Mouse (Mus musculus) kidney, postnatal 0 days (tissue): ENCODE results near the gene Pik3c2g. TPM values are rescaled to one million over a fixed set of nuclear protein-coding genes. Genes with fewer than 3 reads are reported as not detected.

ENCODE experiments used
- ATAC-seq: fragments of 200-750 bp; cut with Nextera tagmentation; replicated peaks from 2 replicates; pipeline ENCODE4 v1.8.0; 2017; ENCODE audit warnings: low read depth, moderate number of reproducible peaks, moderate TSS enrichment, moderate library complexity; ENCODE audit not compliant: low FRiP score
- DNase-seq: peaks from one replicate; pipeline ENCODE4 v3.0.0-alpha.2; 2016; ENCODE audit warnings: low spot score
- H3K27ac ChIP-seq: fragments of 300-500 bp; sonication (generic); 2 replicates; pipeline ENCODE4 v1.5.1; 2014; ENCODE audit warnings: mild to moderate bottlenecking
- H3K27me3 ChIP-seq: fragments of 300-500 bp; sonication (generic); 2 replicates; pipeline ENCODE4 v1.6.1; 2014; ENCODE audit warnings: low read length, mixed read lengths; ENCODE audit not compliant: insufficient read depth
- H3K36me3 ChIP-seq: fragments of 300-500 bp; sonication (generic); 2 replicates; pipeline ENCODE4 v1.6.1; 2014; ENCODE audit warnings: low read length, mixed read lengths; ENCODE audit not compliant: insufficient read depth
- H3K4me1 ChIP-seq: fragments of 300-500 bp; sonication (generic); replicated peaks from 2 replicates; pipeline ENCODE4 v1.6.1; 2014; ENCODE audit warnings: antibody characterized with exemption, low read length, mixed read lengths; ENCODE audit not compliant: insufficient read depth
- H3K4me2 ChIP-seq: fragments of 300-500 bp; sonication (generic); 2 replicates; pipeline ENCODE4 v1.6.1; 2014; ENCODE audit warnings: mild to moderate bottlenecking, low read length, moderate library complexity, mixed read lengths
- H3K4me3 ChIP-seq: fragments of 300-500 bp; sonication (generic); replicated peaks from 2 replicates; pipeline ENCODE4 v1.5.1; 2014; ENCODE audit warnings: low read depth, low read length
- H3K9ac ChIP-seq: fragments of 300-500 bp; sonication (generic); 2 replicates; pipeline ENCODE4 v1.6.1; 2014; ENCODE audit warnings: low read depth, low read length
- H3K9me3 ChIP-seq: fragments of 300-500 bp; sonication (generic); replicated peaks from 2 replicates; pipeline ENCODE4 v1.6.1; 2016; ENCODE audit warnings: low read length, inconsistent platforms, mixed read lengths
- CTCF ChIP-seq: IDR thresholded peaks from 2 replicates; pipeline ENCODE4 v1.5.1; 2016; ENCODE audit warnings: antibody characterized with exemption, low read depth, mild to moderate bottlenecking, moderate library complexity
- WGBS: fragments of 180-500 bp; shearing (Covaris S2); extraction: QIAGEN DNeasy Blood & Tissue Kit; methylation state at CpG from one replicate; pipeline ENCODE4 v1.1.7; 2014; 5-methylcytosine and 5-hydroxymethylcytosine counted together
- polyA plus RNA-seq: library from polyadenylated mRNA; unstranded; fragments of >200 nt; fragmentation: Nextera tagmentation; extraction: Ambion mirVana; gene quantifications from 2 replicates; pipeline ENCODE4 v1.2.1, GENCODE M21; 2015

The Pik3c2g gene
- polyA plus RNA-seq, 1 experiment from 2014 or later = 0.28 TPM

DNA sequence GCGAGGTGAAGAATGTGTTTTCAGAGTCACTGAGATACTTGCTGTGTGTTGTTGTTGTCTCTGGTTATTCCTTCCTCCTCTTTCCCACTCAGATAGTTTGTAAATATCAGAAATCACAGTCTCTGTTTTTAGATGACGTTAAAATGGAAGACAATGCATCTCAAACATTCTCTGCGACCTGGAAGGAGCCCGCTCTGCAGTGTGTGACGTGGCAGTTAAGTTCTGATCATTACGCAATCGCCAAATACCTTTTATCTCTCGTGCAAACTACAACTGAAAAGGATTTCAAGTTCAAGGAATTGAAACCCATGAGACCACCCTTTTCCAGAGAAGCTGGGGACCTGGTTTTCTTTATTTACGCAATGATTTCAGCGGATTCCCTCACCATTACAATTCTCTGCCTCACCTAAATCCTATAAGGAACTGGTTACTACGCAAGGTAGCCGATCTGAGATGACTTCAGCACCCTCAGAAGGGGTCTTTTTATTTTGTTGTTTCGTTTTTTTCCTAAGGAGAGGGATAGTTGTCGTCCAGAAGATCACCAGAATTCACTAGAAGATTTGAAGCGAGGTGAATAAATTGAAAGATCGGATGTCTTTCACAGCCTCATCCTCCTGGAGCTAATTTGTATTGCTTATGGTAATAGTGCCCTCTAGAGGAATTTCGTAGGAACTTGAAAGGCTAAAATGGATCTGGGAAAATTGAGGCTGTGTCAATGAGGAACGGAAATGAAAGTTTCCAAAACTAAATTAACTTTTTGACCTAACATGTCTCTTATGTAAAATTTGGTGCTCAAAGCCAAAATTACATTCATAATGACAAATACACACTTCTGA is 9.8 kb upstream of the Pik3c2g start:
- Histone ChIP-seq H3K9ac (no peak overlapping the region), H3K4me2 (no peak overlapping the region), H3K27me3 (no peaks in the 10 kb centered on the region), H3K27ac (no peak overlapping the region), H3K4me3 (no peak overlapping the region), H3K9me3 (no peaks in the 10 kb centered on the region), H3K4me1 (no peaks in the 10 kb centered on the region), H3K36me3 (no peaks in the 10 kb centered on the region)
- DNase-seq = peak; percentile 82
- 55% methylated on average over 18 of the region's 18 CpGs for WGBS
- no peak for ATAC-seq
- peak; percentile 80 for TF ChIP-seq CTCF

DNA sequence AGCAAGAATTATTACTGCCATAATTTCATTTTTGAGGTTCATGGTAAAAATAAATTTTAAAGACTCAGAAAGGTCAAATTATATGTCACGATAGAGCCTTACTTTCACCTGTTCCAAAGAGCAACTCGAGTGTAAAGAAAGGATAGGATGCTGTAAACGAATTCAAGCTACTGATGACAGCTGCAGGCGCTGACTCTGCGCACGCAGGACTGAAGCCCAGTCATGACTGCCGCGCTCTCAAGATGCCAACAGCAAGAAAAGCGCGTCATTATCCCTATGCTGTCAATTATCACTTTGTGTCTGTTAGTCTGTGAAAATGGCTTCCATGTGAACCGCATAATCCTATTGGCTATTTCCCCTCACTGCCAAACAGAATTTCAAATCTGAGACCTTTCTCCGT is 457 bp downstream of the Pik3c2g start:
- Histone ChIP-seq H3K4me3 (no peak overlapping the region), H3K27me3 (no peaks in the 10 kb centered on the region), H3K9ac (no peak overlapping the region), H3K36me3 (no peaks in the 10 kb centered on the region), H3K4me2 (no peak overlapping the region), H3K4me1 (no peaks in the 10 kb centered on the region), H3K9me3 (no peaks in the 10 kb centered on the region), H3K27ac (no peak overlapping the region)
- ATAC-seq (no peak), DNase-seq (no peak)
- no peak for TF ChIP-seq CTCF
- WGBS = 81% methylated on average over 12 of the region's 12 CpGs

DNA sequence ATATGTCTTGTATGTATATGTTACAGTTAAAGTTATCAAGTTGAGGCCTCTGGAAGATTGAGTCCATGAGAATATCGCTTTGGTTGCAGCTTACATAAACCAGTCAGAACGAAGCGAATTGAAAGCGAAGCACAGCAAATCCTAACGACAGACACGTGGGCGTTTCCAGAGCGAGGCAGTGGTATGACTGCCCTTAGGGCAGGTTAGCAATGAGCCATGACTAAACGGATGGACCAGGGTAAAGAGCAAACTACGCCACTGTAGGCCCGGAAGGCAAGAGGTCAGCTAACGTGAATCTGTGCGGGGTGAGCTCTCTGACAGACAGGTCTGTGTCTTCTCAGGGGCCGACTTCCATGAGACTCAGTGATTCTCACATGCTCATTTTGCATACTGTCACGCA is 1.4 kb downstream of the Pik3c2g start:
- no peaks in the 10 kb centered on the region for H3K36me3 ChIP-seq
- peak; percentile 89 for ATAC-seq
- TF ChIP-seq CTCF = no peak
- peak; percentile 36 for DNase-seq
- H3K4me1 ChIP-seq = no peaks in the 10 kb centered on the region
- H3K27ac ChIP-seq = no peak overlapping the region
- H3K9me3 ChIP-seq = no peaks in the 10 kb centered on the region
- H3K4me2 ChIP-seq = no peak overlapping the region
- H3K9ac ChIP-seq = no peak overlapping the region
- H3K4me3 ChIP-seq = no peak overlapping the region
- H3K27me3 ChIP-seq = no peaks in the 10 kb centered on the region
- 31% methylated on average over 15 of the region's 15 CpGs for WGBS

DNA sequence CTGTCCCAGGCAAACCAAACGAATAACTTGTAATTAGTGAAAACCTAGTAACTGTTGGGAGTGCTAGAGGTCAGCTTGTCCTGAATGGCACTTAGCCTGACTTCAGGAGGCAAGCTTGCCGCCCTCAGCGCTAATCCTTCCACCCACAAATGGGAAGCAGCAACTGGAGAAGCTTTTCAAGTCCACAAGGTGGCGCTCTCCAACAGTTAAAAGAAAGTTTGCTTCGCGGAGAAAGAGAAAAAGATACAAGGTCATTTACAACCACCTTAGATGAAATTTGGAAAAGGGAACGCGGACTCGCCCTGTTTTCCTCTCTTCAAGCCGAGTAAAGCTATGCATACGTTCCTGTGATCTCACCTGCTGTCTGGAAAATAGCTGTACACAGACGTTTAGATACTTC is 2.3 kb downstream of the Pik3c2g start:
- 6% methylated on average over 12 of the region's 12 CpGs for WGBS
- Histone ChIP-seq H3K4me1 (no peaks in the 10 kb centered on the region), H3K27ac (no peak overlapping the region), H3K4me3 (no peak overlapping the region), H3K27me3 (no peaks in the 10 kb centered on the region), H3K36me3 (no peaks in the 10 kb centered on the region), H3K9me3 (no peaks in the 10 kb centered on the region), H3K9ac (no peak overlapping the region), H3K4me2 (peak overlapping the region; percentile 42)
- DNase-seq = peak; percentile 92
- peak; percentile 86 for TF ChIP-seq CTCF
- 0 out of 2 replicates have a peak, but pooled peaks have one; percentile 30 for ATAC-seq

DNA sequence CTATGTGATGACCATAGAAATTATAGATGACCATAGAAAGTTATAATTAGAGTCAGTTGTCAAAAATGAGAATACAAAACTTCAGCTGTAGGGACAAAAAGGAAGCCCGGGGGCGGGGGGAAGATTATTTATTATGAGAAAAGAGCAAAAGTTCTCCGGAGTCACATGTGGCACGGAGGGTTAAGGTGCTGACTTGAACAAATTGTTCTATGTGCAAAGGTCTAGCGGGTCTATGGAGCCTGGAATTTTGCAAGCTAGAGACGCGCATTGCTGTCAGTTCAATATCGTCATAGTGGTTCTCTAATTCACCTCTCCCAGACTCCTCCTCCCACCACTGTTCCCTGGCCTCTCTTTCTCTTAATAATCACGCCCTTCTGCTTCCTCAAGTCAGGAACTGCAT is 2.8 kb downstream of the Pik3c2g start:
- Histone ChIP-seq H3K9me3 (no peaks in the 10 kb centered on the region), H3K4me1 (no peaks in the 10 kb centered on the region), H3K27me3 (no peaks in the 10 kb centered on the region), H3K9ac (no peak overlapping the region), H3K4me3 (no peak overlapping the region), H3K27ac (no peak overlapping the region), H3K36me3 (no peaks in the 10 kb centered on the region), H3K4me2 (no peak overlapping the region)
- no peak for TF ChIP-seq CTCF
- DNase-seq = no peak
- ATAC-seq = 0 out of 2 replicates have a peak, but pooled peaks have one; percentile 34
- WGBS = 58% methylated on average over 9 of the region's 9 CpGs

DNA sequence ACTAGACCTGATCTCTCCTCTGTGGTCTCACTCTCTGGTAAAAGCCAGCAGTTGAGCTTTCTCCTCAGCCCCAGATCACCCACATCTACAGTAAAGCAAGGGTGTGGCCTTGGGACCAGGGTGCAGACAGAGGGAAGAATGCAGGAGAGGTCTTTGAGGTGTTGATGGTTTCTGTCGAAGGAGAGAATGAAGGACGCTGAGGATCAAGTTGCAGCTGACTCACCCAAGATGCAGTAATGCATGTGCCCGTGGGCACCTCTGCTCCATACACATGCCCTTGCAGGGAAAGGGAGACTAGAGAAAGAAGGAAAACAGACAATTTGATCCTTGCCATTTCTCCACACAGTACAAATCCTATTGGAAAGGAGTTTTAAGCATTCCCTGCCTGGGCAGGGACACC is 5.1 kb downstream of the Pik3c2g start:
- no peak for TF ChIP-seq CTCF
- WGBS = 47% methylated on average over 3 of the region's 3 CpGs

More for the DNA sequence above, 5.1 kb downstream of the Pik3c2g start:
- Histone ChIP-seq H3K4me1 (no peaks in the 10 kb centered on the region), H3K9me3 (no peaks in the 10 kb centered on the region), H3K4me3 (no peak overlapping the region), H3K4me2 (no peak overlapping the region), H3K9ac (no peak overlapping the region), H3K27ac (no peak overlapping the region), H3K36me3 (no peaks in the 10 kb centered on the region), H3K27me3 (no peaks in the 10 kb centered on the region)
- DNase-seq (no peak), ATAC-seq (no peak)
